Comparison of ENCODE assay signal across 8 mouse cellular contexts in the genomic region with DNA sequence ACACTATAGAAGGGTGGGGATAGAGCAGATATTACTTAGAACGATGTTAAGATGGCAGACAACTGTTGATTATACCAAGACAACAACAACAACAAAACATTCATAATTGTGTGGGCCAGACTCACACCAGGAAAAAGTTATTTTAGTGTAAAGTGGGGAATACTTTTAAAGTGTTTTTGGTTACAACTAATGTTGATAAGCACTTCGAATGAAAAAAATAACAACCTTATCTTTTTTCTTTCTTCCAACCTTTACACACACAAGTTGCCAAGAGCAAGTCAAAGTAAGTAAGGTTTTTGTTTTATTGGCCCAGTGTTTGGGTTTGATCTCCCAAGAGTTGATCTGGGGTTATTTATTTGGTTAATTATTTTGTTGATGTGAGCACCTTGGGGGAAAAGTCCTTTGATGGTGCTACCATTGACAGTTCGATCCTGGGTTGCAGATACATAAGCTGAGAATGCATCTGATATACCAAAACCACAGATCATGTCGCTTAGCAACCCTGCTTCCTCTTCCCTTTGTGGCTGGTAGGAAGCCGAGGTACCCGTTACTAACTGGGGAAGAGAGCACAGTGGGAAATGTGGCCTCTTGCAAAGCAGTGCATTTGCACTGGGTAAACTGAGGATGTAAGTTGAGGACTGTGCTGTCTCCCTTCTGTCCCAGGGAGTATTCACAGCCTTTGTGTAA. TPM values are rescaled to one million over a fixed set of nuclear protein-coding genes. Genes with fewer than 3 reads are reported as not detected.
A peak's percentile ranks its signal among the peaks of the same experiment; 100 is the strongest.
DNase-seq lines count a peak whose midpoint lies in the region; ATAC-seq and TF ChIP-seq lines count a peak whose summit lies in the region.

No protein-coding gene starts in this region.

- ATAC-seq in forebrain, postnatal 0 days: no peak
- no peak for ATAC-seq in liver, postnatal 0 days
- ATAC-seq in stomach, embryonic 16.5 days (ENCODE audit: insufficient read depth, low FRiP score): no peak

- H3K36me3 ChIP-seq in forebrain, postnatal 0 days (ENCODE audit: insufficient read depth): peaks cover 19% of the 10 kb centered on the region
- peaks cover 22% of the 10 kb centered on the region for H3K36me3 ChIP-seq in liver, postnatal 0 days (replicated peaks; ENCODE audit: insufficient read depth, low read length)
- peaks cover 6% of the 10 kb centered on the region for H3K36me3 ChIP-seq in stomach, embryonic 16.5 days (ENCODE audit: control insufficient read depth, insufficient read depth, low read length)

- no peaks in the 10 kb centered on the region for H3K9me3 ChIP-seq in forebrain, postnatal 0 days (ENCODE audit: low read length)
- H3K9me3 ChIP-seq in liver, postnatal 0 days (ENCODE audit: low read length): no peaks in the 10 kb centered on the region
- no peaks in the 10 kb centered on the region for H3K9me3 ChIP-seq in stomach, embryonic 16.5 days (replicated peaks; ENCODE audit: control insufficient read depth, low read length)

- no peaks in the 10 kb centered on the region for H3K27me3 ChIP-seq in forebrain, postnatal 0 days (ENCODE audit: insufficient read depth, low read length)
- H3K27me3 ChIP-seq in liver, postnatal 0 days (ENCODE audit: insufficient read depth, low read length): no peaks in the 10 kb centered on the region
- no peaks in the 10 kb centered on the region for H3K27me3 ChIP-seq in stomach, embryonic 16.5 days (ENCODE audit: control insufficient read depth, insufficient read depth, low read length)

- 45% methylated on average over 6 of the region's 6 CpGs for whole genome bisulfite sequencing in forebrain, postnatal 0 days
- WGBS in liver, postnatal 0 days (ENCODE audit: insufficient replicate concordance): 26% methylated on average over 6 of the region's 6 CpGs
- whole genome bisulfite sequencing in stomach, embryonic 16.5 days: 47% methylated on average over 6 of the region's 6 CpGs

- peaks cover 6% of the 10 kb centered on the region for H3K4me1 ChIP-seq in forebrain, postnatal 0 days (ENCODE audit: insufficient read depth)
- peaks cover 15% of the 10 kb centered on the region for H3K4me1 ChIP-seq in liver, postnatal 0 days (ENCODE audit: insufficient read depth)
- H3K4me1 ChIP-seq in stomach, embryonic 16.5 days (ENCODE audit: control insufficient read depth, insufficient read depth, low read length): peaks cover 7% of the 10 kb centered on the region

- H3K4me3 ChIP-seq in forebrain, postnatal 0 days (ENCODE audit: low read depth, low read length): peak overlapping the region; percentile 79
- H3K4me3 ChIP-seq in liver, postnatal 0 days (ENCODE audit: low read depth, low read length): peak overlapping the region; percentile 83
- H3K4me3 ChIP-seq in stomach, embryonic 16.5 days (replicated peaks; ENCODE audit: low read length): peak overlapping the region; percentile 85

- H3K4me2 ChIP-seq in forebrain, postnatal 0 days (ENCODE audit: low read depth): peak overlapping the region; percentile 77
- peak overlapping the region; percentile 77 for H3K4me2 ChIP-seq in liver, postnatal 0 days (ENCODE audit: low read depth, low read length)
- peak overlapping the region; percentile 63 for H3K4me2 ChIP-seq in stomach, embryonic 16.5 days (ENCODE audit: low read depth, low read length)

- no peak for TF ChIP-seq EP300 in liver, postnatal 0 days (IDR thresholded peaks at IDR 0.05; ENCODE audit: low read depth)

- H3K9ac ChIP-seq in forebrain, postnatal 0 days: peak overlapping the region; percentile 79
- H3K9ac ChIP-seq in liver, postnatal 0 days (replicated peaks): peak overlapping the region; percentile 75
- peak overlapping the region; percentile 92 for H3K9ac ChIP-seq in stomach, embryonic 16.5 days (ENCODE audit: low read length)

- TF ChIP-seq CTCF in forebrain, postnatal 0 days (IDR thresholded peaks at IDR 0.05; ENCODE audit: low read depth): no peak
- no peak for TF ChIP-seq CTCF in liver, postnatal 0 days (IDR thresholded peaks at IDR 0.05; ENCODE audit: low read depth)

- DNase-seq in B cell, adult 2 months: peak; percentile 18 to 25
- peak; percentile 10 to 32 for DNase-seq in CD8-positive naive resting alpha-beta T cell, adult 2 months (ENCODE audit: low read depth in 2 of 2, low spot score in 2 of 2)
- DNase-seq in forebrain, postnatal 0 days: no peak
- no peak for DNase-seq in liver, postnatal 0 days
- no peak for DNase-seq in testis, postnatal 14 days (ENCODE audit: low spot score)
- DNase-seq in natural killer cell, adult 2 months (ENCODE audit: low spot score in 2 of 2): no peak
- DNase-seq in ovary, postnatal 10 days (ENCODE audit: low spot score): no peak

- no peak overlapping the region for H3K27ac ChIP-seq in forebrain, postnatal 0 days (ENCODE audit: low read depth, low read length)
- H3K27ac ChIP-seq in liver, postnatal 0 days (ENCODE audit: low read depth): peak overlapping the region; percentile 89
- peak overlapping the region; percentile 98 for H3K27ac ChIP-seq in stomach, embryonic 16.5 days (ENCODE audit: low read length)

RNA-seq across cellular contexts. Expression of a gene that starts 17.7 kb away (rescaled TPM):
- total RNA-seq in forebrain, postnatal 0 days (2014; rRNA removed): 166 and 203 TPM in 2 replicates
- 295 and 354 TPM in 2 replicates for polyA plus RNA-seq in forebrain, postnatal 0 days (2015; fragmentation: Nextera tagmentation; extraction: Ambion mirVana)
- polyA plus RNA-seq in liver, postnatal 0 days (2015; fragmentation: Nextera tagmentation; extraction: Ambion mirVana): 165 and 167 TPM in 2 replicates
- polyA plus RNA-seq in stomach, embryonic 16.5 days (2015; fragmentation: Nextera tagmentation; extraction: Ambion mirVana): 313 and 319 TPM in 2 replicates

Comparison
In these comparisons a context has a peak if more than half of its experiments do, and no peak if none do; other contexts are left out.
1. DNase-seq: peak in B cell, adult 2 months (2 of 2) and CD8-positive naive resting alpha-beta T cell, adult 2 months (2 of 2); none in forebrain, postnatal 0 days (single experiment), liver, postnatal 0 days (single experiment), testis, postnatal 14 days (single experiment), natural killer cell, adult 2 months (0 of 2) and ovary, postnatal 10 days (single experiment).
2. Peak in every context shown above with its lines, with median percentiles within 50 percentile points of each other: H3K4me2 ChIP-seq, H3K4me3 ChIP-seq and H3K9ac ChIP-seq.